Mouse (Mus musculus): ENCODE results near the gene Wdr81.
"Not testable (repeated sequence)": the region's sequence is repeated elsewhere in the genome, so short reads cannot be mapped to it uniquely, and the experiment has no call there.

The Wdr81 gene

GRCm38 (mm10) chr11:75460844-75461742 is 6.6 kb upstream of the Wdr81 start, which contains the start of gene Tlcd2:
Gene Tlcd2, plus strand, starts transcription at chr11:75461715.
- DNase-seq = peak; percentile 99 to 100

GRCm38 (mm10) chr11:75460103-75460843 is 5.8 kb upstream of the Wdr81 start:
- peak; percentile 93 for DNase-seq

GRCm38 (mm10) chr11:75459751-75460102 is 5.2 kb upstream of the Wdr81 start:
- no peak for DNase-seq

- DNase-seq = no peak
These were observed 4.7 kb upstream of the Wdr81 start for GRCm38 (mm10) chr11:75459141-75459711.

- DNase-seq = no peak
These were observed 4.1 kb upstream of the Wdr81 start for GRCm38 (mm10) chr11:75458628-75459041.

- peak; percentile 64 to 73 for DNase-seq
These were observed 3.7 kb upstream of the Wdr81 start for GRCm38 (mm10) chr11:75458169-75458568.

- DNase-seq = no peak
These were observed 1.9 kb upstream of the Wdr81 start for GRCm38 (mm10) chr11:75456440-75456871.

GRCm38 (mm10) chr11:75455971-75456370 is 1.5 kb upstream of the Wdr81 start:
- not testable (repeated sequence) for DNase-seq

GRCm38 (mm10) chr11:75455041-75455736 is 672 bp upstream of the Wdr81 start:
- DNase-seq = no peak

- no peak for DNase-seq
These were observed 1.5 kb downstream of the Wdr81 start for GRCm38 (mm10) chr11:75452812-75453557.

- DNase-seq = no peak
These were observed 2.4 kb downstream of the Wdr81 start for GRCm38 (mm10) chr11:75452081-75452480.

- DNase-seq = no peak
These were observed 3.6 kb downstream of the Wdr81 start for GRCm38 (mm10) chr11:75450936-75451335.

- no peak for DNase-seq
These were observed 4.1 kb downstream of the Wdr81 start for GRCm38 (mm10) chr11:75450304-75450908.

- DNase-seq = peak; percentile 55 to 69
These were observed 4.8 kb downstream of the Wdr81 start for GRCm38 (mm10) chr11:75449695-75450094.

- DNase-seq = no peak
These were observed 5.9 kb downstream of the Wdr81 start for GRCm38 (mm10) chr11:75448575-75448974.

GRCm38 (mm10) chr11:75443711-75444110 is 10.8 kb downstream of the Wdr81 start:
- no peak for DNase-seq

- peak; percentile 58 to 61 for DNase-seq
These were observed 12.9 kb downstream of the Wdr81 start for GRCm38 (mm10) chr11:75441601-75442000.

- DNase-seq = no peak
These were observed 13.5 kb downstream of the Wdr81 start for GRCm38 (mm10) chr11:75441034-75441433.

GRCm38 (mm10) chr11:75439951-75440350 is 14.6 kb downstream of the Wdr81 start:
- DNase-seq = no peak

- DNase-seq = peak in 1 of 2 experiments; percentile 54
These were observed 15.2 kb downstream of the Wdr81 start, which contains the start of gene Serpinf2 for GRCm38 (mm10) chr11:75439363-75439762. Gene Serpinf2, minus strand, starts transcription at chr11:75439591.

- no peak for DNase-seq
These were observed 15.7 kb downstream of the Wdr81 start for GRCm38 (mm10) chr11:75438804-75439203.
